Mouse (Mus musculus): ENCODE data around the gene Aldh3b2.

Gene Aldh3b2

DNA sequence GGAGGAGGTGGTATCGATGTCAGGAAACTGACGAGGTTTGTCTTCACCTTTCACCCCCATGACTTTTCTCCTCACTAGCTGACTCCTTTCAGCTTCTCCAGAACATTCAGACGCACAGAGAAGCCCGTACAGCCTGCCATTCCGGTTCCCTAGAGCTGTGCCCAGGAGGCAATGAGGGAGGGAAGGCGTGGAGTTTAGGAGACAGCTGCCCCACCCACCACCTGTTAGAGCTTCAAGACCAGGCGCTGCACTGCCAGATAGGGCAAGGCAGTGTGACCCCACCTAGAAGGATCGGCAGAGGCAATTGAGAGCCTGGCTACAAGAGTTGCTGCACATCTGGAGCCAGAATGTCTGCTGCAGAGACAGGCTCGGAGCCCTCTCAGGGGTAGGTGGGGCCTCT lies at the start of gene Aldh3b2:
Gene Aldh3b2, plus strand, starts transcription at position 100 of the 400 bp plus-strand sequence.
- no peak for DNase-seq (ENCODE audit: low read depth, low spot score)

GRCm38 (mm10) chr19:3922661-3923371 lies 49.3 kb upstream of the Aldh3b2 start:
- DNase-seq (ENCODE audit: low read depth, low spot score), result peak; percentile 38

DNA sequence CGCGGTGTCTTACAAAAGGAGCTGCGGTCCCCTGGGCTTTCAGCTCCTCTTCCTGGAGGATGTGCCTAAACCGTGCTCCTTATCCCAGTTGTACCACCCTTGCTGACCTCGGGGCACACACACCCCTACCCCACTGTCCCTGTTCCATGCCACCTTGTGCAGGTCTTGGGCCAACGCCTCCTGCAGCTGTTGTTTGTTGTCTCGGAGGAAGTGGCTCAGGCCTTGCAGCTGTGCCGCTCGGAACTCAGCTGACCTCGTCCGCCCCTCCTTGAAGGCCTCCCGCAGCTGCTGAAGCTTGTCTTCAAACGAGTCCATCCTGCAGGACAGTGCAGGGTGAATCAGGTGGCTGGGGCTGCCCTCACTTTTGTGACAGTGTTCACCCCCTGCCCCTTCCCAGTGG lies 48.5 kb upstream of the Aldh3b2 start:
- no peak for DNase-seq (ENCODE audit: low read depth, low spot score)

GRCm38 (mm10) chr19:3924190-3924589 lies 47.9 kb upstream of the Aldh3b2 start:
- no peak for DNase-seq (ENCODE audit: low read depth, low spot score)

DNA sequence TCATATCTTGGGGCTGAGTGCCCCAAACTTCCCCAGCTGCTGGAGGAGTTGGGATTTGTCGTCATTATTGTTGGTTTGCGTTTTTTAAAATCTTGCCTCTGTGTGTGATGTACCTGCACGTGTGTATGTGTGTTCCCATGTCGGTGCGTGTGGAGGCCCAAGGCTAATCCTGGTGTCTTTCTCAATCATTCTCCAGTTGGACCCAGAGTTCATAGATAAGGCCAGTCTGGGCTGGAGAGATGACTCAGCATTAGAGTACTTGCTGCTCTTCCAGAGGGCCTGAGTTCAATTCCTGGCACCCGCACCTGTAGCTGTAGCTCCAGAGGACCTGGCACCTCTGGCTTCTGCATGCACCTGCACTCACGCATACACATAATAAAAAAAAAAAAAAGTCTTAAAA lies 47.3 kb upstream of the Aldh3b2 start:
- no peak for DNase-seq (ENCODE audit: low read depth, low spot score)

DNA sequence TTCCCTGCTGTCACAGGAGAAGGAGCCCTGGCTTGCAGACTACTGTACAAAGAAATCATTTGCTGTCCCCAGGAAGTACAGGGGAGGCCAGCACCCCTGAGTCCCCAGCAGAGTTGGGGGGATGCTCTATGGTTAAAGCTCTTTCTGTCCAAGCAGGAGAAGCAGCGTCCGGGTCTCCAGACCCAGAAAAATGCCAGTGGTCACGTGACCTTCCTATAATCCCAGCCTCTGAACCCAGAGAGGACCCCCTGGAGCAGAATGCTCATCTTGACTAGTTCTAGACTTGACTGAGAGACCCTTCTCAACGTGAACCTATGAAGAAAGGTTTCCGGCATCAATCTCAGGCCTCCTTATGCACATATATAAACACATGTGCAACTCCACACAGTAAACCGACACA lies 46.3 kb upstream of the Aldh3b2 start:
- no peak for DNase-seq (ENCODE audit: low read depth, low spot score)

- no peak for DNase-seq (ENCODE audit: low read depth, low spot score)
Observed at GRCm38 (mm10) chr19:3926279-3926678, 45.8 kb upstream of the Aldh3b2 start.

GRCm38 (mm10) chr19:3926685-3927084 lies 45.4 kb upstream of the Aldh3b2 start:
- no peak for DNase-seq (ENCODE audit: low read depth, low spot score)

GRCm38 (mm10) chr19:3927989-3928388 lies 44.1 kb upstream of the Aldh3b2 start:
- no peak for DNase-seq (ENCODE audit: low read depth, low spot score)

DNA sequence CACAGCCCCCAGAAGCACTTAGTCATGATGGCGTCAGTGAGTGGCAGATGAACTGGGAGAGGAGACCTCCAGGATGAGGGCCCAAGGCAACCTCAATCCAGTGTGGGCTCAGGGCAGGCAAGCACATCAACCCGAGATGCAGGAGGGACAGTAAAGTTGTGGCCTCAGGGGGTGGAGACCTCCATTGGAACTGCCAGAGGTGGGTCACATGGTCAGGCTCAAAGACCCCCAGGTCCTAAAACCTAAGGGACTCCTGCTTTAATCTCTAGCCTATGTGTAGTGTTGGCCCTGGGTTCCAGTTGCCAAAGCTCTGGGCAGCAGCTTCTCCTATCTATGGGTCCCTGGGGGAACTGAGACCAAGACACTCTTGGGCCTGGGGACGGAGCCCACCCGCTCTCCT lies 43.3 kb upstream of the Aldh3b2 start:
- DNase-seq (ENCODE audit: low read depth, low spot score), result no peak

DNA sequence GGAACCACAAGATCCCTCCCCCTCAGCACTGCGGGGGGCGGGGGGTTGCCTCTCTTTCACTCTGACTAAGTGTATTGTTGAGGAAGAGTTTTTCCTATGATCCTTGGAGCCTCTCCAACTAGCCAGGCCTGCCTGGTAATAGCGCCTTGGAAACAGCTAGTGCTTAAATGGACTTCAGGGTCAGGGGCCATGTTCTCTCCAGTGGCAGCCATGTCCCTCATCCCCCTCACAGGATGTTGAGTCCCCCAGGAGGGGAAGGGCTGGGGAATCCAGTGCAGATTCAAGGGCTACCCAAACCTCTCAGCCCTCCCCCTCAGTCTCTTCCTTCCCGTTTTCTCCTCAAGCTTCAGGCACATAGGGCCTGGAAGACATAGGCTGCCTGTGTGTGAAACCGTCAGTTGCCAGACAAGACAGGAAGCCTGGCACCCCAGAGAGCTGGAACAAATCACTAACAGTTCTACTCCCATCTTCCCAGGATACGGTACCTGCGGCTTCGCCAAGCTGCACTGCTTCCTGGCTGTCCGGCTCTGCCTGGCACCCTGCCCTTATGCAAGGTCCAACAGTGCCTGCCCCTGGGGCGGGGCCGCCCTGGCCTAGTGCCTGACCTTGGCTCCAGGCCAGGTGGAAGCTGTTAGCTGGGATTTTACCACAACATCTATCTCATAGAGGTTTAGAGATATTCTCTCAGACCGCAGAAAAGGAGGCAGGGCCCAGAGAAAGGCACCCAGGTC lies 42.8 kb upstream of the Aldh3b2 start, which contains the start of gene Aldh3b1:
Gene Aldh3b1, minus strand, starts transcription at position 598 of the 731 bp plus-strand sequence.
- peak; percentile 27 for DNase-seq (ENCODE audit: low read depth, low spot score)

DNA sequence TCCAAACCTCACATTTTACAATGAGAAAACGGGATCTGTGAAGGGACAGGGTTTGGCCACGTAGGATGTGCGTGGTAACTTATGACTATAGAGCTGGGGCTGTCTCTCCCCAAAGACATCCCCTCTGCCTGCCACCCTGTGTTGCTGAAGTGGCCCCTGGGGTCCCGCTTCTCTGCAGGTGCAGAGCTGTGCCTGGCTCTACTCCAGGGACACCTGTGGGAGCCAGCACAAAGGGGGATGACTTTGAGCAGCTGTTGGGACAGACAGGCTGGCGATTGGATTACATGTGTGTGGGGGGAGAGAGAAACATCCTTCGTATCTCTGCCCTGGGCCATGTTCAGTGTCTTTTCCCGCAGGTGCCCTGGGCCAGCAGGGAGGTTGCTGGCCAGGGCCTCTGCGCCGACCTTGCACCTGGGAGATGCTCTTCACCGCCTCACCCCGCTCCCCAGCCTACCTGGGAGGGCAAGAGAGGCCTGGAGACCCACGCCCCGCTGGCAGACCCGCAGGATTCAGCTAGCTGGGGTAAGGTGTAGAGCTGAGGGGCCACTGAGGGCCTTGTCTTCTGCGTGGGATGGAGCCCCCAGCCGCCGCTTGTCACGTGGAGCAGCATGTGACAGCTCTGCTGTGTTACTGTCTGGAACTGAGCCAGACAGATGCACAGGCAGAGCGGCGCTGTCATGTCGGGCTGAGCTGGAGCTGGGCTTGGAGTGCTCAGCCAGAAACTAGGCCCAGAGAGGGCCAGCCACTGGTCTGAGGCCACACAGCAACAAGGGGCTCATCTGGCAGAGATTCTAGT lies 41.7 kb upstream of the Aldh3b2 start:
- DNase-seq (ENCODE audit: low read depth, low spot score), result peak; percentile 25

DNA sequence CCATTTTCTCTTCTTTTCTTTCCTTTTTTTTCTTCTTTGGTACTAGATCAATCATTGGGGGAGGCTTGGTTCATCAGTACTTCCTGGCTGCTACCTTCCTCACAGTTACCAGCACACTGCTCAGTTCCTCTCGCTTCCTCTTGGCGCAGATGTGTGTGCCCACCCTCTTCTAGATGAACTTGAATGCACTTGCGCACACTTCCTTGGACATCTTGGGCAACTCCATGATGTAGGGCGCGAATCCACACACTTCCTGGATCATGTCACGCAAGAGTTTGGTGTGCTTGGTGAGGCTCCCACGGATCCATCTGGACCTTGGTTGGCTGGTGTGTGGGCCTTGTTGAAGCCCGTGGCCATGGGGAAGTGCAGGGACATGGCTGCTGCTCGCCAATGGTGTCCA lies 40.4 kb upstream of the Aldh3b2 start:
- no peak for DNase-seq (ENCODE audit: low read depth, low spot score)

- DNase-seq (ENCODE audit: low read depth, low spot score), result peak; percentile 89
Observed at GRCm38 (mm10) chr19:3935032-3935895, 36.9 kb upstream of the Aldh3b2 start, which contains the start of gene Unc93b1. Gene Unc93b1, plus strand, starts transcription at chr19:3935186.

DNA sequence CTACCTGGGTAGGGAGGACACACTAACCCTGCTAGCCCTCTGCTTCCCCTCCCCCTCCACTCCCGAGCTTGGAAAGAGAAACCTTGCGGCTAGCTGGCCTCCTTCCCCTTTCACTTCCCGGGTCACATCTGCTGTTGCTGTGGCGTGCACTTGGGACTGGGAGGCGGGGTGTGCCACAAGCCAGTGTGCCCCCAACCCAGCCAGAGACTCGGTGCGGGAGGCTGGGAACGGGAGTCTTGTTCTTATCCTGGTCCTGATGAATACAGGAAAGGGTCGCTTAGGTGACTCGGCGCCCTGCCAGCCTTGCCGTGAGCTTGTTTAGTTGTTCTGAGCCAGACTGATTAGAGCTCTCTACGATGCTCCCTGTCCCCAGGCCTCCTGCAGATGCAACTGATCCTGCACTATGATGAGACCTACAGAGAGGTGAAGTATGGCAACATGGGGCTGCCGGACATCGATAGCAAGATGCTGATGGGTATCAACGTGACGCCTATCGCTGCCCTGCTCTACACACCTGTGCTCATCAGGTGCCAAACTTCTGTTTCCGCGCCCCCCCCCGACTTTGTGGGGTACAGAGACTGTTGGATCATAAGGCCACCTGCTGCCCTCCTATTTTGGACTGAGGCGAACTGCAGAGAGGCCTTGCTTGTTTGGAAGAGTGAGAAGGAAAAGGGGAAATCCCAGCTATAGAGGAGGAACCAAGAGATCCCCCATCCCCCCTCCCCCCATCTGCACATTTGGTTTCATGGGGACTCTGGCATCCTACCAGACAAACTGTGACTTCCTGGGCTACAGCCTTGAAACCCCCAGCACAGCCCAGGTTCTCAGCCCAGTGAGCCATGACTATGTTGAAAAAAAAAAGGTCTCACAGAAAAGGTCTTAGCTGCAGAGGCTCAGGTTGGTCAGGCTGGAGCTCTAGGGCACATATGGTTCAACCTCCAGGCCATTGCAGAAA lies 36.0 kb upstream of the Aldh3b2 start:
- DNase-seq (ENCODE audit: low read depth, low spot score), result peak; percentile 44

- peak; percentile 52 for DNase-seq (ENCODE audit: low read depth, low spot score)
Observed at GRCm38 (mm10) chr19:3942315-3942714, 29.8 kb upstream of the Aldh3b2 start.

GRCm38 (mm10) chr19:3942986-3943735 lies 29.0 kb upstream of the Aldh3b2 start:
- DNase-seq (ENCODE audit: low read depth, low spot score), result peak; percentile 94

- peak; percentile 35 for DNase-seq (ENCODE audit: low read depth, low spot score)
Observed at GRCm38 (mm10) chr19:3945872-3946564, 26.1 kb upstream of the Aldh3b2 start.

DNA sequence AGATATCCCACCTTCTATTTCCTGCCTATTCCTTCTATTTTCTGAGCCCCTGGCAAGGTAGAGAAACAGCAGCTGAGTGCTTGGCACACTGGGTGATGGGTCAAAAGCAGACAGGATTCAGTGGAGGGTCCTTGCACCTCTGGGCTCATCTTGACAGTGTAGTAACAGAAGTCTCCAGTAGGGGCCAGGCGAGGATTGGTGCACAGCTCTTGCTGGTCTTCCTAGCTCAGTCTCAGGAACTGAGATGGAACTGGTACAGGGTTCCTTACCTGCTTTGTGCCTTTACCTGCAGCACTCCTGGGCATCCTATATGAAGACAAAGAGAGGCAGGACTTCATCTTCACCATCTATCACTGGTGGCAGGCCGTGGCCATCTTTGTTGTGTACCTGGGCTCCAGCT lies 25.4 kb upstream of the Aldh3b2 start:
- peak; percentile 66 for DNase-seq (ENCODE audit: low read depth, low spot score)
